Mouse (Mus musculus) layer of hippocampus, adult 9-10 months (tissue): Measurements from ENCODE around the gene Hbb-bt.
"Not testable (repeated sequence)": the region's sequence is repeated elsewhere in the genome, so short reads cannot be mapped to it uniquely, and the experiment has no call there.

ENCODE experiments used
- DNase-seq: peaks from one replicate; pipeline ENCODE4 v3.0.0; 2022; ENCODE audit warnings: low spot score

Hbb-bt gene

DNA sequence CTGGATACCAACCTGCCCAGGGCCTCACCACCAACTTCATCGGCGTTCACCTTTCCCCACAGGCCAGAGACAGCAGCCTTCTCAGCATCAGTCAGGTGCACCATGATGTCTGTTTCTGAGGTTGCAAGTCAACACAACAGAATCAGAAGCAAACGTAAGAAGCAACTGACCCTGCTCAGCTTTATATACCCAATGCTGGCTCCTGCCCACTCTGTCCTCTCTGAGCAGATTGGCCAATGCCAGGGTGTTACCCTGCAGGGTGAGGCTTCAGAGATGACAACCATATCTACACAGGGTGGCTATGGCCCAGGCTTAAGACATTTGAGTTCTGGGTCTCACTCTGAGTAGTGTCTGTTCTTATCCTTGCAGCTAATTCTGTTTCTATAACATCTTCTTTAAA lies at the start of gene Hbb-bt:
Gene Hbb-bt, minus strand, starts transcription at position 231 of the 400 bp plus-strand sequence.
- no peak for DNase-seq

DNA sequence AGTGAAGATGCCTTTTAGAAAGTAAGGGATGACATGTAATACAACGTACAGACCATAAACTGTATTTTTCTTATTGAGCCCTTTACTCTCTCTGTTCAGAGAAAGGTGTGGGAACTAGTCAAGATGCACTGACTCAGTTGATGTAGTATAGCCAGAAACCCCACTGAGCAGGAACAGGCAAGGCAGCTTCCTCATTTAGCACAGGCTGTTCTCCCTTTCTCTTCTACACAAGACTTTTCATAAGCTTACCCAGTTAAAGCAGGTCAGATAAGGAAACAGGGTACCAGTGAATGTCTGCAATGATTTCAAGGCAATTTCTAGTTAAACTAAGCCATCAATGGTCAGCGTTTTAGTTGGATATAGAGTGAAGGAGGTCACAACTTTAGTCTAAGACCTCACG lies 47.7 kb upstream of the Hbb-bt start:
- DNase-seq, result no peak

GRCm38 (mm10) chr7:103860855-103861254 lies 47.1 kb upstream of the Hbb-bt start:
- no peak for DNase-seq

- no peak for DNase-seq
Observed at GRCm38 (mm10) chr7:103859076-103859475, 45.3 kb upstream of the Hbb-bt start.

DNA sequence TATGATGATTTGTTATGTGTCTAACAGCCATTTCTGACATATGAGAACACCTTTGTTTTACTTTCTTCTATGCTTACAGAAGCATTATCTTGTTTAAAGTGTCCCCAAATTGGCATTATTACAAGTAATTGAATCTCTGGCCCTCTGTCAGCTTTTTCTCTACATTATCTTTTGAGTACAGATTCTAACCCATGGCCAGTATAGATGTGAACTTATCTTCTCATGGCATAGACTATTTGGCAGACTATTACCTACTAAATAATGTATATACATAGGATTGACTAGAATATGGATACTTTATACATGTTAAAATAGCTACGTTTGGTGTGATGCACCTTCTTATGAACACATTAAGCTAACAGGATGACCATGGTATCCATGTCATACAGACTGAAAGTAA lies 40.9 kb upstream of the Hbb-bt start:
- no peak for DNase-seq

DNA sequence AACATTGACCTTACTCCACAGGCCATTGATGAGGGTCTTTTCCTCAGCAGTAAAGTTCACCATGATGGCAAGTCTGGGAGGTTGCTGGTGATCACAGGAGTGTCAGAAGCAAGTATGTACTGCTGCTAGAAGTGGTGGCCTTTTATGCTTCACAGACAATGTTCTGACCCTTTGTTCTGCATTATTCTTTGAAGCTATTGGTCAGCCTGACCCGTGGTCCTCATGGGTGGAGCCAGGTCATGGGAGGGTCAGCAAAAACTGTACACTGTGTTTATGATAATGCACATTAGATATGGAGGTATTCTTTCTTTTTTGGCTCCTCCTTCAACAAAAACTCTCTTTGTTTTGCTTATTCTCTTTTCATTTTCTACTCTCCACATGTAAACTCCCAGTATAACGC lies 39.3 kb upstream of the Hbb-bt start, which contains the start of gene Hbb-y:
Gene Hbb-y, minus strand, starts transcription at position 127 of the 400 bp plus-strand sequence.
- no peak for DNase-seq

DNA sequence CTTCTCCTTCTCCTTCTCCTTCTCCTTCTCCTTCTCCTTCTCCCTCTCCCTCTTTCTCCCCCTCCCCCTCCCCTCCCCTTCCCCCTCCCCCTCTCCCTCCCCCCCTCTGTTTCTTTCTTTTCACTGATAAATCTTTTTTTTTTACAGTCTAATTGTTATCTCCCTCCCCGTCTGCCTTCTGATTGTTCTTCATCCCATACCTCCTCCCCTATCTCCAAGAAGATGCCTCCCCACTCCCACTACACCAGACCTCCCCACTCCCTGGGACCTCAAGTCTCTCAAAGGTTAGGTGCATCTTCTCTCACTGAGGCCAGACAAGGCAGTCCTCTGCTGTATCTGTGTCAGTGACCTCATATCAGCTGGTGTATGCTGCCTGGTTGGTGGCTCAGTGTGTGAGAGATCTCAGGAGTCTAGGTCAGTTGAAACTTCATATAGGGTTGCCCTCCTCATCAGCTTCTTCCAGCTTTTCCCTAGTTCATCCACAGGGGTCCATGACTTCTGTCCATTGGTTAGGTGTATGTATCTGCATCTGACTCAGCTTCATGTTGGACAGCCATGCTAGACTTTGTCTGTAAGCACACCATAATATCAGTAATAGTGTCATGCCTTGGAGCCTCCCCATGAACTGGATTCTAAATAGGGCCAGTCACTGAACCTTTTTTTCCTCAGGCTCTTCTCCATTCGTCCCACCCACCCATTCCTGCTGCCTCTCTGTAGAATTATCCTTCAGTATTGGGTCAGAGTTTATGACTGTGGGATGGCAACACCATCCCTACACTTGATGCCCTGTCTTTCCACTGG lies 30.9 kb upstream of the Hbb-bt start:
- DNase-seq, result no peak

- no peak for DNase-seq
Observed at GRCm38 (mm10) chr7:103843034-103843433, 29.2 kb upstream of the Hbb-bt start, which contains the start of gene Hbb-bh1. Hbb-bh1 (minus strand) TSS chr7:103843164.

- DNase-seq, result no peak
Observed at GRCm38 (mm10) chr7:103840268-103840667, 26.5 kb upstream of the Hbb-bt start, which contains the start of gene Hbb-bh2. Hbb-bh2 (minus strand) TSS chr7:103840520.

GRCm38 (mm10) chr7:103827808-103828207 lies 14.0 kb upstream of the Hbb-bt start, which contains the start of gene Hbb-bs:
Hbb-bs (minus strand) TSS chr7:103828096.
- no peak for DNase-seq

GRCm38 (mm10) chr7:103827139-103827538 lies 13.3 kb upstream of the Hbb-bt start:
- DNase-seq, result not testable (repeated sequence)

DNA sequence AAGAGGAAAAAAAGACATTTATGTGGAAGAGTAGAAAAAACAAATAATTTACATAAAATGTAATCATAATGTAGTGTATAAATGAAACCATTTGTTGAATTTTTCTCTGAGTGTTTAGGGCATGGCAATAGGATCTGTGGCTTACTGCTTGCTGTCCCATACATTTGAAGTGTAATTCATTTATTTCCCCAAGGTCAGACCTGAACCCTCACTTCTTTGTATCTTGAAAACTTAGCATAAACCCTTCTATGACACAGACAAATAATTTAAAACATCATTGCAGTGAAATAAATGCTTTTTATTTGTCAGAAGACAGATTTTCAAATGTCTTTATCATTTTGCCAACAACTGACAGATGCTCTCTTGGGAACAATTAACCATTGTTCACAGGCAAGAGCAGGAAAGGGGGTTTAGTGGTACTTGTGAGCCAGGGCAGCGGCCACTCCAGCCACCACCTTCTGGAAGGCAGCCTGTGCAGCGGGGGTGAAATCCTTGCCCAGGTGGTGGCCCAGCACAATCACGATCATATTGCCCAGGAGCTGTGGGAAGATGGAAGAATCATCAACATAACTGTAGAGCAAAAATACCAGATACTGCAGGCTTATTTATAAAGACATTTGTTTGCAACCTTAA lies 12.6 kb upstream of the Hbb-bt start:
- no peak for DNase-seq

- DNase-seq, result no peak
Observed at GRCm38 (mm10) chr7:103825536-103826254, 11.9 kb upstream of the Hbb-bt start.

DNA sequence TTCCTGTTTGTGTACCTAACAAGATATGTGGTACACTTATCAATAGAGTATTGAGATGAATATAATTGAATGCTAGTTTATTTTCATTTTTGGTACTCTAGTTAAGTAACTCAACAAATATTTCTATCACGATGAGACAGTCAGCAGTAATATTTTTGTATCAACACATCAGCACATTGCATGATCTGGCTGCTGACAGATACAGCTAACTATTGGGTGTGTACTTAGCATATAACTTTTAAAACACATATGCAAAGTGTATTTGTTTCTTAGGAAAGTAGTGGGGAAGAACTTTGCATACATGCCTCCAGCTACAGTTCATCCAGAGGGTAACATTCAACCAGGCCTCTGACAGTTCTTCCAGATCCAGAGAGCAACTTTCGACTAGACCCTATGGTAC lies 10.8 kb upstream of the Hbb-bt start:
- no peak for DNase-seq

DNA sequence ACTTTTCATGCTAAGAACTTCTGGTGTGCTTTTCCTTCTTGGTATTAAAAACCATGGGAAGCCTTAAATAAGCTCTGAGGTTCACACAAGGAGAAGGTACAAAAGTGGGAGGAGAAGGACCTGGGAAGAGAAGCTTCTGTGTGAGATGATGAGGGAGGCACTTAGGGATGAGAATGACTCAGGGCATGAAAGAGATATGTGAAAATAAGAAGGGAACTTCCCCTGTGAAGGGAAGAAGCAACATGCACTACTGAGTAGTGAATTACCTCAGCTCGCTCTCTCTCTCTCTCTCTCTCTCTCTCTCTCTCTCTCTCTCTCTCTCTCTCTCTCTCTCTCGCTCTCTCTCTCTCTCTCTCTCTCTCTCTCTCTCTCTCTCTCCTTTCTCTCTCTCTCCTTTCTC lies 1.3 kb upstream of the Hbb-bt start:
- not testable (repeated sequence) for DNase-seq

- DNase-seq, result not testable (repeated sequence)
Observed at GRCm38 (mm10) chr7:103813152-103813551, 644 bp downstream of the Hbb-bt start.

GRCm38 (mm10) chr7:103812174-103812573 lies 1.6 kb downstream of the Hbb-bt start:
- DNase-seq, result no peak

GRCm38 (mm10) chr7:103811223-103811845 lies 2.5 kb downstream of the Hbb-bt start:
- DNase-seq, result no peak

GRCm38 (mm10) chr7:103810746-103811145 lies 3.0 kb downstream of the Hbb-bt start:
- DNase-seq, result no peak

GRCm38 (mm10) chr7:103810296-103810695 lies 3.5 kb downstream of the Hbb-bt start:
- no peak for DNase-seq

- DNase-seq, result no peak
Observed at GRCm38 (mm10) chr7:103809801-103810155, 4.0 kb downstream of the Hbb-bt start.
